Mouse (Mus musculus) lung, postnatal 0 days (tissue): ENCODE results near the gene Mvb12b.

Experiments
- CTCF ChIP-seq: IDR thresholded peaks from 2 replicates; pipeline ENCODE4 v1.5.1; 2016; ENCODE audit warnings: antibody characterized with exemption, mild to moderate bottlenecking
- EP300 ChIP-seq: IDR thresholded peaks from 2 replicates; pipeline ENCODE4 v1.6.1; 2016; ENCODE audit warnings: antibody characterized with exemption, mild to moderate bottlenecking, control low read depth

DNA sequence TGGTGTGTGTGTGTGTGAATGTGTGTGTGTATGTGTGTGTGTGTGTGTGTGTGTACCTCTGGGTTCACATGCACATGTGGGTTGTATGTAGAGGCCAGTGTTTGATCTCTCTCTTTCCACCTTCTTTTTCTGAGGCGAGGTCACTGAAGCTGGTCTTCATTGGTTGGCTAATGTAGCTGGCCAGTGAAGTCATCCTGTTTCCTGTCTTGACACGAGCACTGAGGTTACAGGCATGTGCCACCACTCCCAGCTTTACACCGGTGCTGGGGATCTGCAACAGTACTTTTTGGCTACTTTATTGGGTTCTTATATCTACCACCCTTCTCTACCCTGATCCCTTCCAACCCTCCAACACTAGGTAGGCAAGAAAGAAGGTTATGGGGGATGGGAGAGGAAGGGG lies 26.6 kb upstream of the Mvb12b start:
- no peak for TF ChIP-seq CTCF
- TF ChIP-seq EP300, result no peak
